Mouse (Mus musculus) frontal cortex, adult (tissue): ENCODE results near the gene Fgfr2.

Experiments
- ATAC-seq: cut with Nextera tagmentation; 2 replicates; pipeline ENCODE4 v1.9.2; 2017; ENCODE audit warnings: mild to moderate bottlenecking, moderate library complexity, mixed read lengths; ENCODE audit not compliant: low TSS enrichment

Gene Fgfr2

GRCm38 (mm10) chr7:130958551-130958950, 2164.6 kb downstream of the Fgfr2 start:
- ATAC-seq: no peak

GRCm38 (mm10) chr7:130954177-130954601, 2169.0 kb downstream of the Fgfr2 start:
- ATAC-seq: no peak

- peak; percentile 28; the same call in 1 of the 2 replicates for ATAC-seq
Measured at GRCm38 (mm10) chr7:130953376-130953775, 2169.8 kb downstream of the Fgfr2 start.

GRCm38 (mm10) chr7:130951004-130951403, 2172.1 kb downstream of the Fgfr2 start:
- ATAC-seq: no peak

- ATAC-seq: no peak
Measured at GRCm38 (mm10) chr7:130950482-130950881, 2172.7 kb downstream of the Fgfr2 start.

- peak; percentile 46; the same call in 1 of the 2 replicates for ATAC-seq
Measured at GRCm38 (mm10) chr7:130949331-130949751, 2173.8 kb downstream of the Fgfr2 start.

GRCm38 (mm10) chr7:130948563-130949208, 2174.5 kb downstream of the Fgfr2 start:
- 0 out of 2 replicates have a peak, but pooled peaks have one; percentile 11 for ATAC-seq

- no peak for ATAC-seq
Measured at GRCm38 (mm10) chr7:130946303-130946702, 2176.8 kb downstream of the Fgfr2 start.

GRCm38 (mm10) chr7:130945730-130946129, 2177.4 kb downstream of the Fgfr2 start:
- no peak for ATAC-seq

- ATAC-seq: no peak
Measured at GRCm38 (mm10) chr7:130944766-130945475, 2178.2 kb downstream of the Fgfr2 start.

- ATAC-seq: no peak
Measured at GRCm38 (mm10) chr7:130943280-130943895, 2179.8 kb downstream of the Fgfr2 start.

GRCm38 (mm10) chr7:130940733-130941132, 2182.4 kb downstream of the Fgfr2 start:
- ATAC-seq: no peak

GRCm38 (mm10) chr7:130938896-130939295, 2184.3 kb downstream of the Fgfr2 start:
- ATAC-seq: no peak

- ATAC-seq: no peak
Measured at GRCm38 (mm10) chr7:130938005-130938404, 2185.1 kb downstream of the Fgfr2 start.

- no peak for ATAC-seq
Measured at GRCm38 (mm10) chr7:130937266-130937841, 2185.8 kb downstream of the Fgfr2 start.

GRCm38 (mm10) chr7:130936472-130936951, 2186.6 kb downstream of the Fgfr2 start:
- ATAC-seq: peak; percentile 35; the same call in 1 of the 2 replicates

GRCm38 (mm10) chr7:130935793-130936471, 2187.2 kb downstream of the Fgfr2 start, which contains the start of gene Htra1:
Gene Htra1, plus strand, starts transcription at chr7:130936111.
- peak; percentile 72 for ATAC-seq

- ATAC-seq: no peak
Measured at GRCm38 (mm10) chr7:130935421-130935792, 2187.7 kb downstream of the Fgfr2 start.

- ATAC-seq: no peak
Measured at GRCm38 (mm10) chr7:130934654-130935053, 2188.5 kb downstream of the Fgfr2 start.

GRCm38 (mm10) chr7:130932921-130933320, 2190.2 kb downstream of the Fgfr2 start:
- no peak for ATAC-seq

- no peak for ATAC-seq
Measured at GRCm38 (mm10) chr7:130930401-130930800, 2192.7 kb downstream of the Fgfr2 start.
